Mouse (Mus musculus): ENCODE data around the gene Atp11a. TPM values are rescaled to one million over a fixed set of nuclear protein-coding genes. Genes with fewer than 3 reads are reported as not detected.

The Atp11a gene
- 139 TPM for polyA plus RNA-seq (2021)

DNA sequence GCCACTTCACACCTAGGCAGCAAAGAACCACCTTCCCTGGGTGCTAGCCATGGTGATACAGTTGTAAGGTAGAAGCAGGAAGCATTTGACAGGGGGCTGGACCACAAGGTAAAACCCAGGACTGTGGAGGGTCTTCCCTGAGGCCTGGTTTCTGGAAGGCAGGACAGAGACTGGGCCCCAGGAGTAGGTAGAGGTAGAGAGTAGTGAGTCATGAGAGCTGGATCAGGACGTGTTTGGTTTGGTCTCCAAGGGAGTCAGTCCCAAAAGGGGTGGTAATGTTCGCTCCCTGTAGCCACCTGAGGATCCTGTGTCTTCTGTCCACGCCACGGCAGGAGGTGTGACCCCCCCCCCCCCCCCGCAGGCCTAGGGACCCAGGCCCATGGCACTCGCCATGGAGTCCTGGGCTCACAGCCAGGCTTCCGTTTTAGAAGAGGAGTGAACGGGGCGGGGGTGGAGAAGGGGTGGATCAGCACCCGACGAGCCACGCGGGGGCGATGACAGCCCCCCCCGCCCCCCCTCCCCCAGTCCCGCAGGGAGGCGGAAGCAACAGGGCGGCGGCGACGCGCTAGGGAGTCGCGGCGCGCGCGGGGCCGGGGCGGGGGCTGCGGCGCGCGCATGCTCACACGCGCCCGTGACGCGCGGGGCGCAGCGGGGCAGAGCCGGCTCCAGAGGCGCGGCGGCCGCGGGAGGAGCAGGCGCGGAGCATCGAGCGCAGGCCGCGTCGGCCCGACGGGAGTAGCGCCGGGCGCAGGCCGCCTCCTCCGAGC lies at the start of gene Atp11a:
TSS of gene Atp11a (plus strand) at position 624 of the 767 bp plus-strand sequence.
- in situ Hi-C loops (cut with MboI; ENCODE audit: low pct_unique_long_range_greater_than_20kb) = no loop called here
- no peak for TF ChIP-seq CTCF (IDR thresholded peaks at IDR 0.05)
- ChIA-PET CTCF (interaction anchor here (1.4 kb wide), 2 partner anchors 25 to 37 kb away, joined by 3 read pairs; no protein-coding TSS in a partner anchor), POLR2A (no interaction called here)
- DNase-seq (ENCODE audit: low read depth, low spot score) = no peak
- H3K27me3 ChIP-seq = no peaks in the 10 kb centered on the region
- peak; percentile 28 for ATAC-seq

DNA sequence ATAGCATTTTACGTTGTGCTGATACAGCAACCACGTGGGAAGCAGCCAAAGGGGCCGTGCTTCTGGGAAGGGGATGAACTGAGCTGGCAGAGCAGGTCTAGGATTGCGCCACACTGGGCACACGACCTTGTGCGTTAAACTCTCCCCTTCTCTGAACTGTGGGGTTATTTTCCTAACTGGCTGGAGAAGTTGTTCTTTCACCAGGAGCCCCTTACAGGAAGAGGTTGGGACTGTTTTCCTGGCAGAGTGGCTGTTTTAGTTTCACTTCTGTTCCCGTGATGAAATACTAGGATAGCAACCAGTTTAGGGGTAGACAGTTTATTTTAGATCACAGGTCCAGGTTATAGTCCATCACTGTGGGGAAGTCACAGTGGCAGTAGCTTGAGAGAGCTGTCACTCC lies 45.2 kb upstream of the Atp11a start:
- in situ Hi-C loops (cut with MboI; ENCODE audit: low pct_unique_long_range_greater_than_20kb) = no loop called here

DNA sequence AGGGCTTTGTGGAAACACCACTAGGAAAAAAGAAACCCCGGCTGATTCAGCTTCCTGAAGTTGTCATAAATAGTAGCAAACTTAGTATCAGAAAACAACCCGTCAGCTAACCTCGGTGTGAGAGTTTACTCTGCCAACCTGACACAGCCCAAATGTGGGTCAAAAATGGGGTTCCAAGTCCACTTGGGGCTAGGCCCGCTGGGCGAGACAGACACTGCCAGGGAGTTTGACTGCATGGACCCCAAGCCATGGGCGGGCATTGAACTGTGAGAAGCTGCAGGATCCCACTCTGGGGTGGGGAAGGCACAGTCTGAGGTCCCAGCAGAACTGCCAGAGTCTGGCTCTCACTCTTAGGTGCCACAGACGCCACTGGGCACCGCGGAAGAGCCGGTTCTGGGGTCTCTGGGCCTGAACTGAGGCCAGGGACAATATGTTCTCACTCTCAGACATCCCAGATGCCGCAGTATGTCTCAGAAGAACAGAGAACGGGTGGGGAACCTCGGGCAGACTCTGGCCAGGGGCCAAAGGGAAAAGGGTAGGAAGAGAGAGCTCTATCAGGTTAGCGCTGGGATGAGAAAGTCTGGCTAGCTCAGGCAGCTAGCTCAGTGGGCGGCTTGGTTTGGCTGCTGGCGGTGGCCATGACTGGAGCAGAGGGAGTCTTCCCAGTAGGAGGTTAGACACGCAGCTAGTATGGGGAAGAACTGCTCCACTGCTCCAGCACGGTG lies 40.8 kb upstream of the Atp11a start:
- ChIA-PET POLR2A (no interaction called here), CTCF (no interaction called here)
- no peak for TF ChIP-seq CTCF (IDR thresholded peaks at IDR 0.05)
- DNase-seq (ENCODE audit: low read depth, low spot score) = no peak
- no peak for ATAC-seq
- in situ Hi-C loops (cut with MboI; ENCODE audit: low pct_unique_long_range_greater_than_20kb) = no loop called here
- H3K27me3 ChIP-seq = no peaks in the 10 kb centered on the region

More for the DNA sequence above, 45.2 kb upstream of the Atp11a start:
- TF ChIP-seq CTCF (IDR thresholded peaks at IDR 0.05) = no peak
- no peak for DNase-seq (ENCODE audit: low read depth, low spot score)
- no peak for ATAC-seq
- peaks cover 3% of the 10 kb centered on the region for H3K27me3 ChIP-seq
- POLR2A ChIA-PET = no interaction called here
- CTCF ChIA-PET = interaction anchor here (0.6 to 1.5 kb wide), 4 partner anchors 10 to 34 kb away, joined by 3 to 4 read pairs (median 4); no protein-coding TSS in a partner anchor

DNA sequence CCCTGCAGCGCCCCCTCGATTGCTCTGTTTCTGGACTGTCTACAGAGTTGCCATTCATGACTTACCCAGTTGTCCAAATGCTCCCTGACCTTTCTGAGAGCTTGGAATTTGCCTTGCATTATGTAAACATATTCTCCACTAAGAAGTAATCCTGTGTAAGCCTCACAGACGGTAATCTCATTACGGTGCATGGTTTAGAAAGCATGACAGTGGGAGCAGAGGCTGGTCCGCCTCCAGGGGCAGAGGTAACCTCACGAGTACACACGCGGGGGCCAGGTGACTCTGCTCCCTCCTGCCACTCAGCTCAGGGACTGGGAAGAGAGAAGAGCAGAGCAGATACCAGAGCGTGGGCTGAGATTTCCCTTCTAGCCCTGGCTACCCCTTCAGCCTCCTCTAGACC lies 37.7 kb upstream of the Atp11a start:
- POLR2A ChIA-PET = no interaction called here
- no peak for DNase-seq (ENCODE audit: low read depth, low spot score)
- CTCF ChIA-PET = no interaction called here
- H3K27me3 ChIP-seq = no peaks in the 10 kb centered on the region
- TF ChIP-seq CTCF (IDR thresholded peaks at IDR 0.05) = no peak
- ATAC-seq = no peak
- in situ Hi-C loops (cut with MboI; ENCODE audit: low pct_unique_long_range_greater_than_20kb) = no loop called here

DNA sequence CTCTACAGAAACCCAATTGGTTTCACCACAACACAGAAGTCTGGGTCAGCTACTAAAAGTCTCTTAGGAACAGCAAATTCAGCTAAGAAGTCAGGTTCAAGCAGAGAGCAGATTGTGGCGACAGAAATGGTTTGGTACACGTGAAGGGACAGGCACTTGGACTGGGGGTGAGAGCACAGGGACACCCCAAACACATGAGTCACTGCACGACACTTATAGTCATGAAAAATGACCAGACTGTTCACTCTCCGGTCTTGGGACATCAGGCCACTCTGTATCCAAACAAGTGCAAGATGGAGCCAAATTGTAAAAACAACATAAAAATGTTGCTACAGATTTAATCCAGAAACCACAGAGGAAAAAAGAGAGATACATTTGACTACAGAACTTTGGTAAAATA lies 28.2 kb upstream of the Atp11a start:
- ATAC-seq (no peak), DNase-seq (ENCODE audit: low read depth, low spot score) (no peak)

DNA sequence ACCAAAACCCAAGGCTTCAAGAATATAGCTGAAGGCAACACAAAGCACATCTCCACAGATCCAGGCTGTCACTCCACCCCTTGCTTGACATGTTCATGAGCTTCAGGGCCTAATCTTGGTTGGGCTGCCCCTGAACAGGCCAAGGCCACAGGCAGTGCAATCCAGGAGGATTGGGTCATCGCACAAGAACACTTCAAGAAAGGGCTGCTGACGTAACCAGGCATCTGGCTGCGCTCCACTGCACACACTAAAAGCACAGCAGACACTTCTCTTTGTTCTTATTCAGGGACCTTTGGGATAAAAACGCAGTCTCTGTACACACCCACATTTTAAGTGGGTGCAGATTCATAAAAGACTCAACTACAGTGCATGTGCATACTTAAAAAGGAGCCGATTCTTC lies 26.0 kb upstream of the Atp11a start:
- POLR2A ChIA-PET = no interaction called here
- ATAC-seq (peak; percentile 88), DNase-seq (ENCODE audit: low read depth, low spot score) (no peak)
- no peak for TF ChIP-seq CTCF (IDR thresholded peaks at IDR 0.05)
- H3K27me3 ChIP-seq = no peaks in the 10 kb centered on the region
- in situ Hi-C loops (cut with MboI; ENCODE audit: low pct_unique_long_range_greater_than_20kb) = no loop called here
- CTCF ChIA-PET = interaction anchor here (0.9 to 1.1 kb wide), 2 partner anchors 12 to 17 kb away, joined by 3 read pairs; no protein-coding TSS in a partner anchor

More for the DNA sequence above, 28.2 kb upstream of the Atp11a start:
- in situ Hi-C loops (cut with MboI; ENCODE audit: low pct_unique_long_range_greater_than_20kb) = no loop called here
- TF ChIP-seq CTCF (IDR thresholded peaks at IDR 0.05) = no peak
- no peaks in the 10 kb centered on the region for H3K27me3 ChIP-seq
- POLR2A ChIA-PET = no interaction called here
- CTCF ChIA-PET = no interaction called here

DNA sequence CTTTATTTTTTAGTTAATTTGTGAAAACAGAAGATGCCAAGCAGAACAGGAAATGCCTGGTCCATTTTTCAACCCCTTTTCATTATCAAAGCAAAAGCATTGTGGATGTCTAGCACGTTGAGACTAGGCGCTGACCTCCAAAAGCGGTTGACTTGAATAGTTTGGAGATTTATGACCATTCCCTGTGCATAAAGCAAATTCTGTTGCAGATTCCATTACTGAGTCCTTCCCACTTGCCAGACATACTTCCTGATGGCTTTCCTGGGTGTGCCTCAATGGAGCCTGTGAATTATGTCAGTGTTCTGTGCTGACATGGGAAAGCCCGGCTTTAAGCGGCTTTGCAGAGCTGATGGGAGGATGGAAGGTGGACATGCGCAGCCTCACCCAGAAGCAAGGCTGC lies 24.4 kb upstream of the Atp11a start:
- DNase-seq (ENCODE audit: low read depth, low spot score) (no peak), ATAC-seq (no peak)
- TF ChIP-seq CTCF (IDR thresholded peaks at IDR 0.05) = no peak
- ChIA-PET CTCF (no interaction called here), POLR2A (no interaction called here)
- in situ Hi-C loops (cut with MboI; ENCODE audit: low pct_unique_long_range_greater_than_20kb) = no loop called here
- no peaks in the 10 kb centered on the region for H3K27me3 ChIP-seq

DNA sequence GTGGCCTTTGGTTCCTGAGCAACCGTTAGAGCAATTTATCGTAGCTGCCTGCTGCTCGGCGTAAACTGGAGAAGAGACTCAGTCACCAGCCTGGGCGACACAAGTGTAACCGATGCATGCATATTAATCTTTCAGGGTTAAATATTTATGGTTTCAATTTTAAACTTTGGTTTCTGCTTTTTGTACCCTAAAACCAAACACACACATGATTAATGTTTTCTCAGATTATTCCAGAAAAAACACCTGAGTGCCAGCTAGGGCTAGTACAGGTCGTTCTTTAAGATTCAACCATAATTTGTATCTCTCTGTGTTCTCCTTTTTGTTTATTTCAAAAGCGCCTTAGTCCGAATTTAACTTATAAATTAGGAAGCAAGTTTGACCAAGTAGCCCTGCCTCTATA lies 17.7 kb upstream of the Atp11a start:
- ChIA-PET POLR2A (no interaction called here), CTCF (no interaction called here)
- in situ Hi-C loops (cut with MboI; ENCODE audit: low pct_unique_long_range_greater_than_20kb) = no loop called here
- no peak for TF ChIP-seq CTCF (IDR thresholded peaks at IDR 0.05)
- ATAC-seq (no peak), DNase-seq (ENCODE audit: low read depth, low spot score) (no peak)
- no peaks in the 10 kb centered on the region for H3K27me3 ChIP-seq

DNA sequence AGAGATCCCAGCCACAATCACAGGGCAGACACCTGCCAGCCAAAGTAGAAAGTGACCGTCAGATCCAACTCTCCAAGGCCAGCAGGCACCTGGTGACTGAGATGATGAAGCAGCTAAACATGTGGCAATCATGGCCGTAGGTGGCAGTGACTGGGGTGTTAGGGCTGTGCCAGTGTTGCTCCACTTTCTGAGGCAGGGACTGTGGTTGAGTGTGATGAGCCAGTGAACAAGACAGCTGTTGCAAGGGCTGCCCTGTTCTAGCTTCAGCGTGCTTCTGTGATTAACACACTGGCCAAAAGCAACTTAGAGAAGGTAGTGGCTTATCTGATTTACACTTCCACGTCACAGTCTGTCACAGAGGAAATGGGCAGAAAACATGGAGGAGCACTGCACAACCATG lies 13.4 kb upstream of the Atp11a start:
- no peaks in the 10 kb centered on the region for H3K27me3 ChIP-seq
- ATAC-seq (no peak), DNase-seq (ENCODE audit: low read depth, low spot score) (no peak)
- CTCF ChIA-PET = interaction anchor here (0.7 to 1.4 kb wide), 2 partner anchors 13 to 30 kb away, joined by 3 read pairs; no protein-coding TSS in a partner anchor
- no peak for TF ChIP-seq CTCF (IDR thresholded peaks at IDR 0.05)
- in situ Hi-C loops (cut with MboI; ENCODE audit: low pct_unique_long_range_greater_than_20kb) = no loop called here
- POLR2A ChIA-PET = no interaction called here

DNA sequence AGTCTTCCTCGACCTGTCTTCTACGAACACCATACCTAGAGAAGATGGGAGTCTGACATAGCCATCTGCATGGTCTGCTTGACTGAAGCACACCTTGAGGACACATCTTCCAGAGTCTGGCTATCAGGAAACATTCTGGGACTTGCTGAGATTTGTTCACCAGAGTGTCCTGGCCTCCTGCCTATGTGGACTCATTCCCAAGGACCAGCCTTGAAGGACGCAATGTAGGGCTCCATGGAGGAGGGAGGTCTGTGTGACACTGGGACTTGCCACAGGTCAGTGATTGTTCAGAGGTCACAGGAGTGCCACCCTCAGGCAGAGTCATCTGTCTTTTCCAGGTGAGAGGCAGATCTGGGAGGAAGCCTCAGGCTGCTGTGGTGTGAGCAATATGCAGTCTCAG lies 8.6 kb upstream of the Atp11a start:
- POLR2A ChIA-PET = no interaction called here
- ATAC-seq = no peak
- H3K27me3 ChIP-seq = no peaks in the 10 kb centered on the region
- CTCF ChIA-PET = no interaction called here
- TF ChIP-seq CTCF (IDR thresholded peaks at IDR 0.05) = no peak
- in situ Hi-C loops (cut with MboI; ENCODE audit: low pct_unique_long_range_greater_than_20kb) = no loop called here
- no peak for DNase-seq (ENCODE audit: low read depth, low spot score)

DNA sequence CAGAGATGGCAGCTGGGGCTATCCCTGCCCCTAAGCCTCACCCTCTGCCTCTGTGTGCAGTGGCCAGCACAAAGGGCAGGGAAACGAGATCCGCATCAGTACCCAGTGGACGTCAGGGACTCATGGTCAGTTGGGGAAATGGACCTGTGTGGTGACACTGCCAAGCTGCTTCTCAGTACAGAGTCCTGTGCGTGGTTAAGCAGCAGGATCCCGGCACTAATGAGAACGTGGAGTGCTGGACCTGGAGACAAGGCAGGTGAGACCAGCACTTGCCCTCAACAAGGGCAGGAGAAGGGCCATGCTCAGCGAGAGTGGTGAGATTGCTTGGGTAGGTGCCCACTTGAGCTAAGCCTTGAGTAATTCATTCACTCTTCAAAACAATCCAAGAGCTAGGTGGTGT lies 7.7 kb upstream of the Atp11a start:
- DNase-seq (ENCODE audit: low read depth, low spot score) (no peak), ATAC-seq (no peak)
- ChIA-PET CTCF (no interaction called here), POLR2A (interaction anchor here (0.5 kb wide), 1 partner anchor 65 kb away, joined by 6 read pairs; no protein-coding TSS in a partner anchor)
- in situ Hi-C loops (cut with MboI; ENCODE audit: low pct_unique_long_range_greater_than_20kb) = no loop called here
- no peaks in the 10 kb centered on the region for H3K27me3 ChIP-seq
- no peak for TF ChIP-seq CTCF (IDR thresholded peaks at IDR 0.05)
